Mouse (Mus musculus) hematopoietic stem cell, adult 5-6 weeks (primary cell): ENCODE results near the gene Clhc1. TPM values are rescaled to one million over a fixed set of nuclear protein-coding genes. Genes with fewer than 3 reads are reported as not detected.
"Not testable (repeated sequence)": the region's sequence is repeated elsewhere in the genome, so short reads cannot be mapped to it uniquely, and the experiment has no call there.

Experiments used
- ATAC-seq, 2 experiments: fragments of 125-278 bp in 1 of 2; replicated peaks in 1 of 2; 2 replicates each; pipeline ENCODE4 v1.8.0; 2016 to 2017; ENCODE audit warnings: inconsistent platforms in 2 of 2, mild to moderate bottlenecking in 2 of 2, moderate number of reproducible peaks in 2 of 2, low read depth in 1 of 2, moderate TSS enrichment in 1 of 2; ENCODE audit not compliant: low FRiP score in 2 of 2, poor library complexity in 2 of 2, severe bottlenecking in 2 of 2, insufficient read depth in 1 of 2, low TSS enrichment in 1 of 2
- total RNA-seq: library from RNA; stranded (forward); fragments of 172-1452, 232-1000 nt; gene quantifications from 2 replicates; pipeline ENCODE4 v1.2.3, GENCODE M21; 2017

Clhc1 gene
- total RNA-seq = not detected in 2 replicates

- peak; percentile 89 to 91 for ATAC-seq
These were observed at the start of gene Clhc1, which contains the start of gene Rps27a for GRCm38 (mm10) chr11:29547752-29548503. Gene Clhc1 (plus strand): TSS chr11:29547950. Gene Rps27a (minus strand): TSS chr11:29548109.

- ATAC-seq = no peak
These were observed 43.5 kb upstream of the Clhc1 start for GRCm38 (mm10) chr11:29503948-29504893.

GRCm38 (mm10) chr11:29504899-29505625, 42.7 kb upstream of the Clhc1 start:
- ATAC-seq = no peak

- no peak for ATAC-seq
These were observed 38.3 kb upstream of the Clhc1 start for GRCm38 (mm10) chr11:29509421-29509820.

GRCm38 (mm10) chr11:29512818-29513535, 34.8 kb upstream of the Clhc1 start:
- ATAC-seq = no peak

- ATAC-seq = peak; percentile 63
These were observed 33.4 kb upstream of the Clhc1 start for GRCm38 (mm10) chr11:29514325-29514681.

GRCm38 (mm10) chr11:29514682-29515412, 32.9 kb upstream of the Clhc1 start, which contains the start of gene Prorsd1:
Gene Prorsd1 (minus strand): TSS chr11:29515033.
- peak; percentile 99 to 100 for ATAC-seq

GRCm38 (mm10) chr11:29525988-29526794, 21.6 kb upstream of the Clhc1 start, which contains the start of gene Mtif2:
Gene Mtif2 (plus strand): TSS chr11:29526408.
- peak; percentile 79 to 95 for ATAC-seq

- ATAC-seq = no peak
These were observed 9.5 kb upstream of the Clhc1 start for GRCm38 (mm10) chr11:29538201-29538600.

GRCm38 (mm10) chr11:29544225-29544945, 3.4 kb upstream of the Clhc1 start:
- no peak for ATAC-seq

GRCm38 (mm10) chr11:29545150-29545752, 2.5 kb upstream of the Clhc1 start:
- ATAC-seq = not testable (repeated sequence)

GRCm38 (mm10) chr11:29546297-29546696, 1.5 kb upstream of the Clhc1 start:
- not testable (repeated sequence) for ATAC-seq

- no peak for ATAC-seq
These were observed 988 bp upstream of the Clhc1 start for GRCm38 (mm10) chr11:29546762-29547161.

GRCm38 (mm10) chr11:29547249-29547751, 450 bp upstream of the Clhc1 start:
- peak in 1 of 2 experiments; percentile 6; a peak in 3 of 4 replicates for ATAC-seq
